Mouse (Mus musculus) limb, embryonic 15.5 days (tissue): ENCODE data around the gene Rapgef5. TPM values are rescaled to one million over a fixed set of nuclear protein-coding genes. Genes with fewer than 3 reads are reported as not detected.
A peak's percentile ranks its signal among the peaks of the same experiment; 100 is the strongest.

Experiments used
- ATAC-seq: fragments of 200-750 bp; cut with Nextera tagmentation; 2 replicates; pipeline ENCODE4 v1.8.0; 2017; ENCODE audit warnings: low read depth, moderate TSS enrichment; ENCODE audit not compliant: insufficient number of reproducible peaks, low FRiP score, low TSS enrichment
- H3K27ac ChIP-seq: fragments of 300-500 bp; sonication (generic); 2 replicates; pipeline ENCODE4 v1.5.1; 2015; ENCODE audit warnings: moderate library complexity, mild to moderate bottlenecking, inconsistent platforms
- H3K27me3 ChIP-seq: fragments of 300-500 bp; sonication (generic); 2 replicates; pipeline ENCODE4 v1.6.1; 2015; ENCODE audit warnings: inconsistent platforms
- H3K36me3 ChIP-seq: fragments of 300-500 bp; sonication (generic); 2 replicates; pipeline ENCODE4 v1.6.1; 2015; ENCODE audit warnings: inconsistent platforms
- H3K4me1 ChIP-seq: fragments of 300-500 bp; sonication (generic); 2 replicates; pipeline ENCODE4 v1.6.1; 2015; ENCODE audit warnings: inconsistent platforms
- H3K4me2 ChIP-seq: fragments of 300-500 bp; sonication (generic); 2 replicates; pipeline ENCODE4 v1.6.1; 2015; ENCODE audit warnings: mild to moderate bottlenecking, inconsistent platforms
- H3K4me3 ChIP-seq: fragments of 300-500 bp; sonication (generic); 2 replicates; pipeline ENCODE4 v1.5.1; 2015; ENCODE audit warnings: mild to moderate bottlenecking, inconsistent platforms
- H3K9ac ChIP-seq: fragments of 300-500 bp; sonication (generic); 2 replicates; pipeline ENCODE4 v1.6.1; 2015; ENCODE audit warnings: inconsistent platforms
- H3K9me3 ChIP-seq: fragments of 300-500 bp; sonication (generic); 2 replicates; pipeline ENCODE4 v1.6.1; 2016; ENCODE audit warnings: inconsistent platforms
- WGBS: fragments of 180-500 bp; shearing (Covaris S2); methylation state at CpG from one replicate; pipeline ENCODE4 v1.1.7; 2015; 5-methylcytosine and 5-hydroxymethylcytosine counted together
- polyA plus RNA-seq: library from polyadenylated mRNA; unstranded; fragments of >200 nt; fragmentation: Nextera tagmentation; extraction: Ambion mirVana; gene quantifications from 2 replicates; pipeline ENCODE4 v1.2.1, GENCODE M21; 2015

Rapgef5 gene
- polyA plus RNA-seq, 1 experiment from 2014 or later = 7.8 TPM

DNA sequence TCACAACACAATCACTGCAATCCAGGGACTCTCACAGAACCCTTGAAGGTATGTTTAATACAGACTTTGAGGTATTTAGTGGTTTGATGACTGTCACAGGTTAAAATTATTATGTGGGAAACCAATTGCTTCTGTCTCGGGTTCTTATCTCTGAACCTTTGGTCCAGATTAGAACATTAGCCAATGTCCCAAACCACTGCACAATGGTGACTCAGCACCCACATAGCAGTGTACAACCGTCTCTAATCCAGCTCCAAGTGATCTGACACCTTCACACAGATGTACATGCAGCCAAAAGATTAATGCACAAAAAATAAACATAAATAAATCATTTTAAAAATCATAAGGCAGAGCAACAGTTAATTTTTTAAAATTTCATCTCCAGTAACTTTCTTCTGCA lies 11.1 kb upstream of the Rapgef5 start:
- ATAC-seq = no peak
- H3K4me3 ChIP-seq = no peak overlapping the region
- H3K4me2 ChIP-seq = no peak overlapping the region
- H3K9me3 ChIP-seq = no peaks in the 10 kb centered on the region
- WGBS = 75% methylated on average over 2 of the region's 2 CpGs
- no peaks in the 10 kb centered on the region for H3K27me3 ChIP-seq
- no peaks in the 10 kb centered on the region for H3K36me3 ChIP-seq
- no peak overlapping the region for H3K27ac ChIP-seq
- no peak overlapping the region for H3K9ac ChIP-seq
- H3K4me1 ChIP-seq = no peaks in the 10 kb centered on the region

DNA sequence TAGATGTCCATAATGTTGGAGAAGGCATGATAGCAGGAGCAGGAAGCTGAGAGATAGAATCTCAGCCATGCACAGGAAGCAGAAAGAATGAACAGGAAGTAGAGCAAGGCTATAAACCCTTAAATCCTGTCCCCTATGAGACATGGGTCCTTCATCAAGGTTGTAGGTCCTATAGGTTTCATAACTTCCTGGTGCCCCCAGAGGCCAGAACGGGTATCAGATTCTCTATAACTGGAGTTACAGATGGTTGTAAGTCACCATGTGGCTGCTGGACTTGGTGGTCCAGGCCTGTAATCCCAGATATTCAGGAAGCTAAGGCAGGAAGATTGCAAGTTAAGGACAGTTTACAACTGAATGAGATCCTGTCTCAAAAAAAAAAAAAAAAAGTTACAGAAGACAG lies 8.5 kb upstream of the Rapgef5 start:
- Histone ChIP-seq H3K9ac (no peak overlapping the region), H3K27me3 (no peaks in the 10 kb centered on the region), H3K9me3 (no peaks in the 10 kb centered on the region), H3K4me1 (no peaks in the 10 kb centered on the region), H3K4me3 (no peak overlapping the region), H3K4me2 (no peak overlapping the region), H3K27ac (no peak overlapping the region), H3K36me3 (no peaks in the 10 kb centered on the region)
- no peak for ATAC-seq
- WGBS = 32% methylated on average over 1 of the region's 1 CpGs

- Histone ChIP-seq H3K9ac (no peak overlapping the region), H3K4me3 (no peak overlapping the region), H3K4me1 (no peaks in the 10 kb centered on the region), H3K9me3 (no peaks in the 10 kb centered on the region), H3K27me3 (no peaks in the 10 kb centered on the region), H3K4me2 (no peak overlapping the region), H3K36me3 (no peaks in the 10 kb centered on the region), H3K27ac (no peak overlapping the region)
- 49% methylated on average over 2 of the region's 2 CpGs for WGBS
- no peak for ATAC-seq
Measured at GRCm38 (mm10) chr12:117509919-117510318, 6.4 kb upstream of the Rapgef5 start.

- Histone ChIP-seq H3K9me3 (no peaks in the 10 kb centered on the region), H3K4me3 (no peak overlapping the region), H3K9ac (no peak overlapping the region), H3K4me1 (no peaks in the 10 kb centered on the region), H3K36me3 (no peaks in the 10 kb centered on the region), H3K4me2 (no peak overlapping the region), H3K27ac (no peak overlapping the region), H3K27me3 (no peaks in the 10 kb centered on the region)
- WGBS = 66% methylated on average over 3 of the region's 3 CpGs
- no peak for ATAC-seq
Measured at GRCm38 (mm10) chr12:117512468-117512867, 3.8 kb upstream of the Rapgef5 start.

DNA sequence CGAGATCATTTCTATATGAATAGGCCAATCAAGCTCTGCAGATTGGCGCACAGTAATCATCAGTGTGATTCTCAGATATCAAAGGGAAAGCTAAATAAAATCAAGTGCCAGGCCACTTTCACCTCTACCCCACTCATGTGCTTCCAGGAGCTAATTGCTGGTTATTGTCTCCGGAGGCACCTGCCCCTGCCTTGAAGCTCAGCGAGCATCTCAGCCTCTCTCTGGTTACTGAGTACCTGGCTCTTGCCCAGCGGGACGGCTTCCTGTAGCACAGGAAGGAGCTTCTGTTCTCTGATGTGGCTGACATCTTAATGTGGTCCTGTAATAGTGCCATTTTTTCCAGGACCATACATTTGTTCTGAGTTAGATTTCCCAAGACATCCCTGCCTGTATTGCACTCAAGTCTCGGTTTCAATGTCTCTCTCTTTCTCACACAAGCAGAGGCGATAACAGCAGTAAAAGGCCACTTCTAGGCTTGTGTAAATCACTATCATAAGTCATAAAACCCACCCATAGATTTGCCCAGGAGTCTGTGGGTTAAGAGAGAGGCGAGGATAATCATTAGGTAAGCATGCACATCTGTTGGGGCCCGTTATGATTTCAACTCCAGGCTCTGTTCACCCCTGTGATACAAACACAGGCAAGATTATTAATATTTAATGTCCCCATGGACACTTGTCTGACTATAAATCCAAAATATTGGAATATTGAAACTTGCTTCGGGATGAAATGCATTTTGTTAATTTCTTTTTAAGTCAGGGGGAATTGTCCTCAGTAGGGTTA lies 2.9 kb upstream of the Rapgef5 start:
- Histone ChIP-seq H3K9ac (no peak overlapping the region), H3K27ac (no peak overlapping the region), H3K4me3 (no peak overlapping the region), H3K4me1 (no peaks in the 10 kb centered on the region), H3K4me2 (no peak overlapping the region), H3K27me3 (no peaks in the 10 kb centered on the region), H3K36me3 (no peaks in the 10 kb centered on the region), H3K9me3 (no peaks in the 10 kb centered on the region)
- no peak for ATAC-seq
- WGBS = 42% methylated on average over 11 of the region's 11 CpGs

- Histone ChIP-seq H3K9ac (no peak overlapping the region), H3K9me3 (no peaks in the 10 kb centered on the region), H3K4me3 (no peak overlapping the region), H3K4me1 (no peaks in the 10 kb centered on the region), H3K4me2 (no peak overlapping the region), H3K27me3 (0 out of 2 replicates have a peak, but pooled peaks cover 5% of the 10 kb centered on the region), H3K36me3 (no peaks in the 10 kb centered on the region), H3K27ac (no peak overlapping the region)
- no peak for ATAC-seq
- WGBS = 74% methylated on average over 14 of the region's 14 CpGs
Measured at GRCm38 (mm10) chr12:117517275-117517936, 1.1 kb downstream of the Rapgef5 start.

- Histone ChIP-seq H3K27me3 (0 out of 2 replicates have a peak, but pooled peaks cover 5% of the 10 kb centered on the region), H3K27ac (no peak overlapping the region), H3K4me3 (no peak overlapping the region), H3K4me1 (no peaks in the 10 kb centered on the region), H3K4me2 (no peak overlapping the region), H3K9ac (no peak overlapping the region), H3K9me3 (no peaks in the 10 kb centered on the region), H3K36me3 (no peaks in the 10 kb centered on the region)
- ATAC-seq = no peak
- WGBS = 35% methylated on average over 9 of the region's 9 CpGs
Measured at GRCm38 (mm10) chr12:117524311-117525013, 8.2 kb downstream of the Rapgef5 start.

GRCm38 (mm10) chr12:117527889-117528288 lies 11.6 kb downstream of the Rapgef5 start:
- H3K9me3 ChIP-seq = no peaks in the 10 kb centered on the region
- no peak overlapping the region for H3K4me2 ChIP-seq
- no peaks in the 10 kb centered on the region for H3K36me3 ChIP-seq
- no peak for ATAC-seq
- 44% methylated on average over 3 of the region's 3 CpGs for WGBS
- no peak overlapping the region for H3K4me3 ChIP-seq
- no peak overlapping the region for H3K9ac ChIP-seq
- peaks cover 10% of the 10 kb centered on the region for H3K27me3 ChIP-seq
- no peak overlapping the region for H3K27ac ChIP-seq
- H3K4me1 ChIP-seq = no peaks in the 10 kb centered on the region

- peaks cover 18% of the 10 kb centered on the region for H3K27me3 ChIP-seq
- no peak overlapping the region for H3K4me2 ChIP-seq
- 52% methylated on average over 4 of the region's 4 CpGs for whole genome bisulfite sequencing
- H3K36me3 ChIP-seq = no peaks in the 10 kb centered on the region
- H3K27ac ChIP-seq = no peak overlapping the region
- H3K4me3 ChIP-seq = no peak overlapping the region
- H3K9ac ChIP-seq = no peak overlapping the region
- H3K9me3 ChIP-seq = no peaks in the 10 kb centered on the region
- peaks cover 3% of the 10 kb centered on the region; the same call in 1 of the 2 replicates for H3K4me1 ChIP-seq
- no peak for ATAC-seq
Measured at GRCm38 (mm10) chr12:117528509-117529145, 12.3 kb downstream of the Rapgef5 start.

GRCm38 (mm10) chr12:117531106-117531505 lies 14.8 kb downstream of the Rapgef5 start:
- Histone ChIP-seq H3K4me2 (no peak overlapping the region), H3K27ac (no peak overlapping the region), H3K27me3 (peaks cover 39% of the 10 kb centered on the region), H3K4me3 (no peak overlapping the region), H3K9ac (no peak overlapping the region), H3K4me1 (peaks cover 14% of the 10 kb centered on the region), H3K36me3 (no peaks in the 10 kb centered on the region), H3K9me3 (no peaks in the 10 kb centered on the region)
- no peak for ATAC-seq
- 93% methylated on average over 4 of the region's 4 CpGs for WGBS

DNA sequence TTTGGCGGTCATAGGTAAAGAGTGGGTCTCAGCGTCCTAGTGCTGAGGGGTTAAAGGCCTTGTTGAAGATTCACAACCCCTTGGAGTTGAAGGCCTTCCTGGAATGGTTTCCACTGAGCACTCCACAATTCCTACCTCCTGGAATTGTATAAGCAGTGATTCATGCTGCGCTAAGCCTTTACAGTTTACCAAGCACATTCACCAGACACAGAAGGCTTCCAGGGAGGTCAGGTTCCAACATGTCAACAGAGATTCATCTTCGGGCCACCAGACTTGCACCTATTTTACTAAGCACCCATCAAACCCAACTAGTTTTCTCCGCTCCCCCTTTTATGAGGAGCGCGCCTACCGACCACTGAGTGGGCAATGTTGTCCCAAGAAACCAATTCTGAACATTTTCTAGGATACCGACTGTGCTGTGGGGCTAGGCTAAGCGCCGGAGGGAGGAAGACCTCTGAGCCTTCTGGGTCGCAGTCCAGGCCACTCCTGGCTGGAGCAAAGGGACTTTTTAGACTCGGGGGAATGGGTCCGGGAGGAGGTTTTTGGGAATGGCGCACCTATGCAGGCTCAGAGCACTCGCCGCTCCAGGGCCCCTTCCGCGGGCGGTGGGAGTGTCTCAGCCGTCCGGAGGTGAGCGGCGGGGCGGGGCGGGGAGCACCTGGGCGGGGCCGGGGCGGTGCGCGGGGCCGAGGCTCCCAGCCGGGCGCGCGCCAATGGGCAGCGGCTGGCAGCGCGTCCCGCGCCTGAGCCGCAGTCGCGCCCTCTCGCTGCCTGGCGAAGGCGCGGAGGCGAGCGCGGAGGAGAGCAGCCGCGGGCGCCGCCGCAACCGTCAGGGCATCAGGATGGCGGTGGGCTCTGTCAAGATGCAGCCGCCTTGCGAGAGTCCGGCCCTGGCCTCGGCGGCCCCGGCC lies 17.2 kb downstream of the Rapgef5 start:
- H3K4me3 ChIP-seq = peak overlapping the region; percentile 65
- peaks cover 14% of the 10 kb centered on the region for H3K4me1 ChIP-seq
- 4% methylated on average over 55 of the region's 64 CpGs for WGBS
- H3K4me2 ChIP-seq = peak overlapping the region; percentile 97
- ATAC-seq = peak; percentile 74; the same call in 1 of the 2 replicates
- H3K36me3 ChIP-seq = no peaks in the 10 kb centered on the region
- peak overlapping the region; percentile 67 for H3K27ac ChIP-seq
- H3K9ac ChIP-seq = peak overlapping the region; percentile 42
- peaks cover 39% of the 10 kb centered on the region for H3K27me3 ChIP-seq
- no peaks in the 10 kb centered on the region for H3K9me3 ChIP-seq
